Mouse (Mus musculus): ENCODE measurements around the gene Tiprl.

- no peak for TF ChIP-seq CTCF (IDR thresholded peaks at IDR 0.05; ENCODE audit: low read depth, low read length)
- no peak for TF ChIP-seq POLR2A (IDR thresholded peaks at IDR 0.05; ENCODE audit: borderline replicate concordance, low read depth, low read length)
Measured at GRCm38 (mm10) chr1:165183400-165183799, 53.4 kb downstream of the Tiprl start.
